Mouse (Mus musculus): ENCODE results near the gene Fbl. TPM values are rescaled to one million over a fixed set of nuclear protein-coding genes. Genes with fewer than 3 reads are reported as not detected.
"Not testable (repeated sequence)": the region's sequence is repeated elsewhere in the genome, so short reads cannot be mapped to it uniquely, and the experiment has no call there.

The Fbl gene
- 171 and 181 TPM in 2 replicates for polyA plus RNA-seq (2016; fragmentation: Nextera tagmentation; extraction: Ambion mirVana)

GRCm38 (mm10) chr7:28169489-28170422, at the start of gene Fbl:
Gene Fbl (plus strand): TSS chr7:28169710.
- Histone ChIP-seq H3K4me3 (peak within 1 kb of the TSS; percentile 94), H3K9me3 (peaks cover 6% of the 10 kb centered on the region; the same call in 1 of the 2 replicates), H3K4me1 (peaks cover 30% of the 10 kb centered on the region), H3K27ac (replicated peaks) (peak within 1 kb of the TSS; percentile 88), H3K36me3 (replicated peaks) (peaks cover 15% of the 10 kb centered on the region), H3K27me3 (replicated peaks; ENCODE audit: low read depth, poor library complexity, severe bottlenecking) (no peaks in the 10 kb centered on the region)
- under 1% methylated on average over 80 of the region's 80 CpGs for WGBS
- peak; percentile 95 for DNase-seq (ENCODE audit: low spot score)

GRCm38 (mm10) chr7:28129166-28129565, 40.3 kb upstream of the Fbl start, which contains the start of gene 9530053A07Rik:
Gene 9530053A07Rik (plus strand): TSS chr7:28129466.
- Histone ChIP-seq H3K36me3 (replicated peaks) (no peaks in the 10 kb centered on the region), H3K27ac (replicated peaks) (no peak within 1 kb of the TSS), H3K27me3 (replicated peaks; ENCODE audit: low read depth, poor library complexity, severe bottlenecking) (no peaks in the 10 kb centered on the region), H3K9me3 (no peaks in the 10 kb centered on the region), H3K4me1 (no peaks in the 10 kb centered on the region), H3K4me3 (no peak within 1 kb of the TSS)
- DNase-seq (ENCODE audit: low spot score) = no peak
- 85% methylated on average over 5 of the region's 5 CpGs for WGBS

GRCm38 (mm10) chr7:28137613-28138012, 31.9 kb upstream of the Fbl start:
- DNase-seq (ENCODE audit: low spot score) = peak; percentile 30

GRCm38 (mm10) chr7:28148263-28148662, 21.2 kb upstream of the Fbl start:
- H3K4me3 ChIP-seq = no peak overlapping the region
- H3K4me1 ChIP-seq = peaks cover 13% of the 10 kb centered on the region
- peak; percentile 83 for DNase-seq (ENCODE audit: low spot score)
- 0 out of 2 replicates have a peak overlapping the region, but pooled peaks have one; percentile 44 for H3K27ac ChIP-seq (replicated peaks)
- H3K36me3 ChIP-seq (replicated peaks) = no peaks in the 10 kb centered on the region
- peaks cover 10% of the 10 kb centered on the region for H3K9me3 ChIP-seq
- H3K27me3 ChIP-seq (replicated peaks; ENCODE audit: low read depth, poor library complexity, severe bottlenecking) = 0 out of 2 replicates have a peak, but pooled peaks cover 9% of the 10 kb centered on the region
- WGBS = 23% methylated on average over 3 of the region's 3 CpGs

More at GRCm38 (mm10) chr7:28137613-28138012, 31.9 kb upstream of the Fbl start:
- no peaks in the 10 kb centered on the region for H3K27me3 ChIP-seq (replicated peaks; ENCODE audit: low read depth, poor library complexity, severe bottlenecking)
- H3K4me1 ChIP-seq = no peaks in the 10 kb centered on the region
- no peaks in the 10 kb centered on the region for H3K36me3 ChIP-seq (replicated peaks)
- no peak overlapping the region for H3K4me3 ChIP-seq
- H3K9me3 ChIP-seq = no peaks in the 10 kb centered on the region
- WGBS = 59% methylated on average over 5 of the region's 5 CpGs
- no peak overlapping the region for H3K27ac ChIP-seq (replicated peaks)

DNA sequence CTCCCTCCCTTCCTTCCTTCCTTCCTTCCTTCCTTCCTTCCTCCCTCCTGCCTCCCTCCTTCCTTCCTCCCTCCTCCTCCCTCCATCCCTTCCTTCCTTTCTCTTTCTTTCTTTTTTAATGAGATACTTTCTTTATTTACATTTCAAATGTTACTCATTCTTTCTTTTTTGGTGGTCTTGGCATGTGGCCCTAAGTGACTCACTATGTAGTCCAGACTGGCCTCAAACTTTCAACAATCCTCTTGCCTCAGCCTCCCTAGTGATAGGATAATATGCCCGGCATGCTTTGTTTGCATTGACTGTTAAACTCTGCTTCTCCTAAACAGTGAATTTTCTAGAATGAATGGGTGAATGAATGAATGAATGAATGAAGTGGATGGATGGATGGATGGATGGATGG, 19.7 kb upstream of the Fbl start:
- no peak overlapping the region for H3K27ac ChIP-seq (replicated peaks)

GRCm38 (mm10) chr7:28151584-28152221, 17.8 kb upstream of the Fbl start:
- no peak overlapping the region; the same call in 1 of the 2 replicates for H3K4me3 ChIP-seq
- H3K4me1 ChIP-seq = peaks cover 13% of the 10 kb centered on the region
- peak; percentile 69 for DNase-seq (ENCODE audit: low spot score)
- 0 out of 2 replicates have a peak, but pooled peaks cover 9% of the 10 kb centered on the region for H3K27me3 ChIP-seq (replicated peaks; ENCODE audit: low read depth, poor library complexity, severe bottlenecking)
- H3K36me3 ChIP-seq (replicated peaks) = no peaks in the 10 kb centered on the region
- H3K9me3 ChIP-seq = no peaks in the 10 kb centered on the region
- no peak overlapping the region; the same call in 1 of the 2 replicates for H3K27ac ChIP-seq (replicated peaks)
- WGBS = 14% methylated on average over 13 of the region's 13 CpGs

More for the DNA sequence above, 19.7 kb upstream of the Fbl start:
- Histone ChIP-seq H3K9me3 (no peaks in the 10 kb centered on the region), H3K4me3 (no peak overlapping the region), H3K36me3 (replicated peaks) (no peaks in the 10 kb centered on the region), H3K27me3 (replicated peaks; ENCODE audit: low read depth, poor library complexity, severe bottlenecking) (0 out of 2 replicates have a peak, but pooled peaks cover 9% of the 10 kb centered on the region), H3K4me1 (peaks cover 13% of the 10 kb centered on the region)
- WGBS = 88% methylated on average over 1 of the region's 1 CpGs
- DNase-seq (ENCODE audit: low spot score) = no peak

DNA sequence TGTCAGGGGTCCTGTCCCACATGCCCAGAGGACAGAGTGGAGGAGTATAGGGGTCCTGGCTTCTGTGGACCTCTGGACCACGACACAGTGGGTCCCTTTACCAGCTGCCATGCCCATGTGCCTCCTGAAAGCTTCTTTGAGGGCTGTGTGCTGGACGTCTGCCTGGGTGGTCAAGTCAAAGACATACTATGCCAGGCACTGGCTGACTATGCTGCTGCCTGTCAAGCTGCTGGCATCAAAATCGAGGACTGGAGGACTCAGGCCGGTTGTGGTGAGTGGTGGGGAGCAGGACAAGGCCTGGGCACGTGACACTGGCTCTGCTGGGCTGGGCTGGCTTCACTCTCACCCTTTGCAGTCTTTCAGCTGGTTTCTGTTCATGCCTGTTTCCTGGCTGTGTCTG, 15.9 kb upstream of the Fbl start:
- H3K9me3 ChIP-seq; H3K27me3 ChIP-seq (replicated peaks; ENCODE audit: low read depth, poor library complexity, severe bottlenecking); H3K4me1 ChIP-seq; H3K36me3 ChIP-seq (replicated peaks); H3K27ac ChIP-seq (replicated peaks); DNase-seq (ENCODE audit: low spot score); H3K4me3 ChIP-seq: not testable (repeated sequence)
- WGBS = 59% methylated on average over 5 of the region's 5 CpGs

- no peak overlapping the region for H3K4me3 ChIP-seq
- H3K36me3 ChIP-seq (replicated peaks) = no peaks in the 10 kb centered on the region
- 63% methylated on average over 6 of the region's 6 CpGs for WGBS
- H3K27ac ChIP-seq (replicated peaks) = no peak overlapping the region
- no peak for DNase-seq (ENCODE audit: low spot score)
- peaks cover 5% of the 10 kb centered on the region; the same call in 1 of the 2 replicates for H3K4me1 ChIP-seq
- H3K27me3 ChIP-seq (replicated peaks; ENCODE audit: low read depth, poor library complexity, severe bottlenecking) = no peaks in the 10 kb centered on the region
- no peaks in the 10 kb centered on the region for H3K9me3 ChIP-seq
Measured at GRCm38 (mm10) chr7:28159292-28159691, 10.2 kb upstream of the Fbl start.

DNA sequence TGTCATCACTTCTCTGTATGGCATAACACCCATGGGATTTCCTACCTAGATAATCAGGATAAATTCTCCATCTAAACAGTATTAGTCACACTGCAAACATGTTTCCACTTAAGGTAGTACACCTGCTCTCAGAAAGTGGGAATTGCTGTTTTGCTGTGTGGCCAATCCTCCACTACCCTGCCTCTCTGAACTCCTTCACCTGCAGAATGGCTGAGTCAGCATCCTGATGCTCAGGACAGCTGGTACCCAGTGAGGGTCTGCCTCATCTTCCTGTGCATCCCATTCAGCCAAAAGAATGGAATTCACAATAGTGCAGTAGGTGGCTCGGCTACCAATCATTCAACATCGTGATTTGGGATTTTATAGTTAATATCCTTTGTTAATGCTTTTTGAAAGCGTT, 9.6 kb upstream of the Fbl start:
- H3K36me3 ChIP-seq (replicated peaks) = no peaks in the 10 kb centered on the region
- DNase-seq (ENCODE audit: low spot score) = no peak
- no peaks in the 10 kb centered on the region for H3K27me3 ChIP-seq (replicated peaks; ENCODE audit: low read depth, poor library complexity, severe bottlenecking)
- H3K4me1 ChIP-seq = peaks cover 5% of the 10 kb centered on the region; the same call in 1 of the 2 replicates
- 84% methylated on average over 3 of the region's 3 CpGs for WGBS
- H3K9me3 ChIP-seq = no peaks in the 10 kb centered on the region
- no peak overlapping the region for H3K27ac ChIP-seq (replicated peaks)
- H3K4me3 ChIP-seq = no peak overlapping the region

GRCm38 (mm10) chr7:28161163-28161749, 8.3 kb upstream of the Fbl start:
- no peak for DNase-seq (ENCODE audit: low spot score)
- Histone ChIP-seq H3K27ac (replicated peaks) (no peak overlapping the region), H3K9me3 (peaks cover 6% of the 10 kb centered on the region; the same call in 1 of the 2 replicates), H3K36me3 (replicated peaks) (no peaks in the 10 kb centered on the region), H3K4me1 (peaks cover 5% of the 10 kb centered on the region; the same call in 1 of the 2 replicates), H3K27me3 (replicated peaks; ENCODE audit: low read depth, poor library complexity, severe bottlenecking) (no peaks in the 10 kb centered on the region), H3K4me3 (no peak overlapping the region)
- WGBS = 65% methylated on average over 9 of the region's 9 CpGs

- no peak overlapping the region for H3K27ac ChIP-seq (replicated peaks)
- 78% methylated on average over 6 of the region's 6 CpGs for WGBS
- no peaks in the 10 kb centered on the region for H3K27me3 ChIP-seq (replicated peaks; ENCODE audit: low read depth, poor library complexity, severe bottlenecking)
- H3K4me1 ChIP-seq = peaks cover 14% of the 10 kb centered on the region
- peaks cover 6% of the 10 kb centered on the region; the same call in 1 of the 2 replicates for H3K9me3 ChIP-seq
- H3K4me3 ChIP-seq = no peak overlapping the region
- no peaks in the 10 kb centered on the region for H3K36me3 ChIP-seq (replicated peaks)
- DNase-seq (ENCODE audit: low spot score) = no peak
Measured at GRCm38 (mm10) chr7:28165406-28165805, 4.1 kb upstream of the Fbl start.
